Mouse (Mus musculus) limb, embryonic 13.5 days (tissue): ENCODE data around the gene Adam19. TPM values are rescaled to one million over a fixed set of nuclear protein-coding genes. Genes with fewer than 3 reads are reported as not detected.

Experiments
- ATAC-seq: fragments of 200-750 bp; cut with Nextera tagmentation; 2 replicates; pipeline ENCODE4 v1.8.0; 2017; ENCODE audit warnings: low read depth, moderate number of reproducible peaks, moderate TSS enrichment; ENCODE audit not compliant: low FRiP score
- H3K27ac ChIP-seq: fragments of 300-500 bp; sonication (generic); 2 replicates; pipeline ENCODE4 v1.5.1; 2015; ENCODE audit warnings: inconsistent platforms, mild to moderate bottlenecking, moderate library complexity
- H3K27me3 ChIP-seq: fragments of 300-500 bp; sonication (generic); 2 replicates; pipeline ENCODE4 v1.6.1; 2015; ENCODE audit warnings: mild to moderate bottlenecking, inconsistent platforms
- H3K36me3 ChIP-seq: fragments of 300-500 bp; sonication (generic); 2 replicates; pipeline ENCODE4 v1.6.1; 2015; ENCODE audit warnings: inconsistent platforms, mild to moderate bottlenecking, moderate library complexity
- H3K4me1 ChIP-seq: fragments of 300-500 bp; sonication (generic); 2 replicates; pipeline ENCODE4 v1.6.1; 2015; ENCODE audit warnings: inconsistent platforms
- H3K4me2 ChIP-seq: fragments of 300-500 bp; sonication (generic); replicated peaks from 2 replicates; pipeline ENCODE4 v1.6.1; 2015; ENCODE audit warnings: inconsistent platforms, mild to moderate bottlenecking, moderate library complexity
- H3K4me3 ChIP-seq: fragments of 300-500 bp; sonication (generic); 2 replicates; pipeline ENCODE4 v1.5.1; 2015; ENCODE audit warnings: moderate library complexity, mild to moderate bottlenecking, inconsistent platforms
- H3K9ac ChIP-seq: fragments of 300-500 bp; sonication (generic); 2 replicates; pipeline ENCODE4 v1.6.1; 2015; ENCODE audit warnings: mild to moderate bottlenecking, inconsistent platforms
- H3K9me3 ChIP-seq: fragments of 300-500 bp; sonication (generic); 2 replicates; pipeline ENCODE4 v1.6.1; 2016; ENCODE audit warnings: inconsistent platforms
- WGBS: fragments of 180-500 bp; shearing (Covaris S2); methylation state at CpG from one replicate; pipeline ENCODE4 v1.1.7; 2015; 5-methylcytosine and 5-hydroxymethylcytosine counted together
- polyA plus RNA-seq: library from polyadenylated mRNA; unstranded; fragments of >200 nt; fragmentation: Nextera tagmentation; extraction: Ambion mirVana; gene quantifications from 2 replicates; pipeline ENCODE4 v1.2.1, GENCODE M21; 2015

The Adam19 gene
- polyA plus RNA-seq, 1 experiment from 2014 or later: 16.4 TPM

GRCm38 (mm10) chr11:46119624-46120023 is 63.8 kb downstream of the Adam19 start:
- no peak overlapping the region for H3K9ac ChIP-seq
- peaks cover 62% of the 10 kb centered on the region for H3K36me3 ChIP-seq
- no peaks in the 10 kb centered on the region for H3K9me3 ChIP-seq
- WGBS: 10% methylated on average over 4 of the region's 4 CpGs
- H3K4me2 ChIP-seq: no peak overlapping the region
- no peak overlapping the region for H3K4me3 ChIP-seq
- 0 out of 2 replicates have a peak overlapping the region, but pooled peaks have one; percentile 4 for H3K27ac ChIP-seq
- H3K4me1 ChIP-seq: peaks cover 31% of the 10 kb centered on the region
- H3K27me3 ChIP-seq: no peaks in the 10 kb centered on the region
- ATAC-seq: peak; percentile 78

DNA sequence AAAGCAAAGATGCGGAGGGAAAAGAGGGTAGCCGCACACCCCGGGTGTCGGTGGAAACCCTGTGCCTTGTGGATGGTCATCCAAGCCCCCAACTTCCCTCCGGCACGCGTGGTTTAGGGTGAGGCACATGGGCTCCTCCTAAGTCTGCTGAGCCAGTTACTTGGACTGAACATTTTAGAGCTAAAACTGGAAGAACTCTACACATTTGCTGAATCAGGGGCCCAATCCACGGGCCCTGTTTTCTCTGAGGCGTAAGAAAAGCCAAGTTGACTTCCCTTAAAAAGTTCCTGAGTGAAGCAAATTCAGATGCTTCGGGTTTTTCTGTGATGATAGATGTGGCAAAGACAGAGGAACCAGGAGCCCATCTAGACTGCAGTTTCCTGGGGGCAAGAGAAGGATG is 64.3 kb downstream of the Adam19 start:
- ATAC-seq: no peak
- Histone ChIP-seq H3K27ac (peak overlapping the region; percentile 4; the same call in 1 of the 2 replicates), H3K9ac (no peak overlapping the region), H3K36me3 (peaks cover 64% of the 10 kb centered on the region), H3K4me1 (peaks cover 28% of the 10 kb centered on the region), H3K27me3 (no peaks in the 10 kb centered on the region), H3K4me3 (no peak overlapping the region), H3K9me3 (no peaks in the 10 kb centered on the region), H3K4me2 (no peak overlapping the region)
- WGBS: 72% methylated on average over 10 of the region's 10 CpGs

DNA sequence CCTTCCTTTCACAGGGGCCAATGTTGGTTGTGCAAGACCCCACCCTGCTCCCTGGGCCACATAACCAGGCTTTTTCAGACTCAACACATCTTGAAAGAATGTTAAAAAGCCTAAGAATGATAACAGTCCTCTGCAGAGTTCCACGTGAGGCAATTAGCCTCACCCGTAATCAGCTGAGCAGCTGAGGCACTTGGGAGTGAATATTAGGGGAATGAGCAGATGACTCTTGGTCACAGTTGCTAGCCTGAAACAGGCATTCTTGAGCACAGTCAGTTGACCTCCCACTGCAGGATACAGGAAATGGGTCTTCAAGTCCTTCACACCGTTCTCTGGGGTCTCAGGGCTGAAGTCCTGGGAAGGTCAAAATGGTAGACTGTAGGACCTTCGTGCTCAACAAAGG is 65.9 kb downstream of the Adam19 start:
- 89% methylated on average over 4 of the region's 4 CpGs for WGBS
- Histone ChIP-seq H3K4me2 (no peak overlapping the region), H3K4me3 (no peak overlapping the region), H3K9ac (no peak overlapping the region), H3K27ac (no peak overlapping the region), H3K4me1 (peaks cover 14% of the 10 kb centered on the region), H3K9me3 (no peaks in the 10 kb centered on the region), H3K27me3 (no peaks in the 10 kb centered on the region), H3K36me3 (peaks cover 65% of the 10 kb centered on the region)
- no peak for ATAC-seq

GRCm38 (mm10) chr11:46122875-46123274 is 67.1 kb downstream of the Adam19 start:
- H3K9me3 ChIP-seq: no peaks in the 10 kb centered on the region
- H3K27me3 ChIP-seq: no peaks in the 10 kb centered on the region
- no peak overlapping the region for H3K4me3 ChIP-seq
- WGBS: 87% methylated on average over 4 of the region's 4 CpGs
- H3K9ac ChIP-seq: no peak overlapping the region
- H3K4me1 ChIP-seq: peaks cover 14% of the 10 kb centered on the region
- no peak overlapping the region for H3K27ac ChIP-seq
- H3K4me2 ChIP-seq: no peak overlapping the region
- H3K36me3 ChIP-seq: peaks cover 71% of the 10 kb centered on the region
- no peak for ATAC-seq

DNA sequence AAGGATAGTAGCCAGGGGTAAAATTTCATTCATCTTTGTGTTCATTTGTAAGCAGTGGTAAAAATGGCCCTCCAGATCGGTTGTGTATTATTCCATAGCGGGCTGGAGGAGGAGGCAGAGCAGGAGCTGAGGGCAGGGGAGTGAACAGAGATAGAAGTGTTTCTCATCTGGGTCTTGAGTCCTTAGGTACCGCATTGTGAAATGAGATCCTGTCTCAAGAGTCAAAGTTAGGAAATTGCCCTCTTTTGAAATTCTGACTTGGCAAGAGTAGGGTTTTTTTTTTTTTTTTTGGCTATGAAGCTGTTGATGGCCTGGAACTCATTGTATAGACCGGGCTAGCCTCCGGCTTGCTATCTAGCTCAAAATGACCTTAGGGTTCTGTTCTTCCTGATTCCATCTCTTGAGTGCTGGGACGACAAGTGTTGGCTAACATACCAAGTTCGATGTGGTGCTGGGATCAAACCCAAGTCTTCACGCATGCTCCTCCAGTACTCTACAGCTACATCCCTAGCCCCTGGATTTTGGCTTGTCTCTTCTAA is 67.6 kb downstream of the Adam19 start:
- H3K9ac ChIP-seq: no peak overlapping the region
- H3K9me3 ChIP-seq: no peaks in the 10 kb centered on the region
- no peak overlapping the region for H3K4me2 ChIP-seq
- H3K27ac ChIP-seq: no peak overlapping the region
- no peaks in the 10 kb centered on the region for H3K27me3 ChIP-seq
- WGBS: 92% methylated on average over 8 of the region's 8 CpGs
- no peak for ATAC-seq
- H3K36me3 ChIP-seq: peaks cover 69% of the 10 kb centered on the region
- no peak overlapping the region for H3K4me3 ChIP-seq
- peaks cover 14% of the 10 kb centered on the region for H3K4me1 ChIP-seq

GRCm38 (mm10) chr11:46125093-46125834 is 69.5 kb downstream of the Adam19 start:
- Histone ChIP-seq H3K4me3 (no peak overlapping the region), H3K27ac (no peak overlapping the region), H3K9ac (no peak overlapping the region), H3K4me1 (no peaks in the 10 kb centered on the region), H3K27me3 (no peaks in the 10 kb centered on the region), H3K4me2 (no peak overlapping the region), H3K9me3 (no peaks in the 10 kb centered on the region), H3K36me3 (peaks cover 71% of the 10 kb centered on the region)
- no peak for ATAC-seq
- 88% methylated on average over 12 of the region's 12 CpGs for WGBS

DNA sequence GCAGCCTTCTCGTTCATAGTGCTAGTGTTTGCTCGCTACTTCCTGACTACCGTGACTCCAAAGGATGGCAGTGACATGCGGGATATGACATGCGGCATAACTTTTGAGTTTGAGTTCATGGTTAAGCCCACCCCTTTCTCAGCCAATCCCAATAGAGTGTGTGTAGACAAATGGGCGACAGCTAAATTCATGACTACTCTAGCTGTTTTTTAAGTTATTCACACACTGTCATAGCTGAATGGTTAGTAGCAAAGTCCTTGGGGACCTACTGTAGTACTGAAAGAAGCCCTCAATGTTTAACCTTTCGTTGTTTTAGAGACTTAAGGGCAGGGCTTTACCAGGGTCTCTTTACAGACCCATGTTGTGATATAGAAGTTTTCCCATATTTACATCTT is 70.0 kb downstream of the Adam19 start:
- Histone ChIP-seq H3K4me3 (no peak overlapping the region), H3K4me2 (no peak overlapping the region), H3K27me3 (no peaks in the 10 kb centered on the region), H3K27ac (no peak overlapping the region), H3K9ac (no peak overlapping the region), H3K4me1 (no peaks in the 10 kb centered on the region), H3K9me3 (no peaks in the 10 kb centered on the region), H3K36me3 (peaks cover 75% of the 10 kb centered on the region)
- 92% methylated on average over 7 of the region's 7 CpGs for WGBS
- ATAC-seq: no peak

- peaks cover 75% of the 10 kb centered on the region for H3K36me3 ChIP-seq
- H3K9me3 ChIP-seq: no peaks in the 10 kb centered on the region
- H3K4me3 ChIP-seq: no peak overlapping the region
- no peak overlapping the region for H3K9ac ChIP-seq
- H3K4me2 ChIP-seq: no peak overlapping the region
- no peaks in the 10 kb centered on the region for H3K27me3 ChIP-seq
- ATAC-seq: no peak
- no peak overlapping the region for H3K27ac ChIP-seq
- WGBS: 84% methylated on average over 7 of the region's 7 CpGs
- no peaks in the 10 kb centered on the region for H3K4me1 ChIP-seq
Measured at GRCm38 (mm10) chr11:46126317-46126716, 70.5 kb downstream of the Adam19 start.

- no peak for ATAC-seq
- Histone ChIP-seq H3K4me1 (no peaks in the 10 kb centered on the region), H3K27me3 (no peaks in the 10 kb centered on the region), H3K36me3 (peaks cover 75% of the 10 kb centered on the region), H3K4me2 (no peak overlapping the region), H3K4me3 (no peak overlapping the region), H3K9me3 (no peaks in the 10 kb centered on the region), H3K27ac (no peak overlapping the region), H3K9ac (no peak overlapping the region)
- WGBS: 91% methylated on average over 11 of the region's 11 CpGs
Measured at GRCm38 (mm10) chr11:46126827-46127410, 71.1 kb downstream of the Adam19 start.

- peak; percentile 82 for ATAC-seq
- Histone ChIP-seq H3K27ac (no peak overlapping the region), H3K4me3 (no peak overlapping the region), H3K27me3 (no peaks in the 10 kb centered on the region), H3K4me1 (no peaks in the 10 kb centered on the region), H3K36me3 (peaks cover 67% of the 10 kb centered on the region), H3K9ac (no peak overlapping the region), H3K4me2 (no peak overlapping the region), H3K9me3 (no peaks in the 10 kb centered on the region)
- WGBS: 76% methylated on average over 15 of the region's 15 CpGs
Measured at GRCm38 (mm10) chr11:46127621-46128547, 72.1 kb downstream of the Adam19 start.

GRCm38 (mm10) chr11:46128548-46128945 is 72.8 kb downstream of the Adam19 start:
- no peak for ATAC-seq
- no peak overlapping the region for H3K9ac ChIP-seq
- no peak overlapping the region for H3K4me2 ChIP-seq
- H3K4me1 ChIP-seq: no peaks in the 10 kb centered on the region
- H3K27ac ChIP-seq: no peak overlapping the region
- no peaks in the 10 kb centered on the region for H3K27me3 ChIP-seq
- 70% methylated on average over 9 of the region's 9 CpGs for WGBS
- H3K36me3 ChIP-seq: peaks cover 64% of the 10 kb centered on the region
- no peaks in the 10 kb centered on the region for H3K9me3 ChIP-seq
- no peak overlapping the region for H3K4me3 ChIP-seq
